Mouse (Mus musculus) cortical plate, adult 2 months (tissue): ENCODE measurements at regions not wholly inside any gene's neighbourhood (a gene's known extent, or its start where the extent isn't known, plus 50 kb on each side); places are given as distances from the start of the nearest gene placed in this dataset.

ENCODE experiments used
- CTCF ChIP-seq: fragments of 200-500 bp; IDR thresholded peaks from 2 replicates; pipeline ENCODE4 v1.5.1; 2011; ENCODE audit warnings: mild to moderate bottlenecking, control low read depth, low read length; ENCODE audit not compliant: insufficient read depth; ENCODE audit errors: extremely low read depth
- POLR2A ChIP-seq: fragments of 200-500 bp; IDR thresholded peaks from 2 replicates; pipeline ENCODE4 v1.6.1; 2011; ENCODE audit warnings: mild to moderate bottlenecking, low read length, control low read depth; ENCODE audit not compliant: insufficient read depth; ENCODE audit errors: extremely low read depth

DNA sequence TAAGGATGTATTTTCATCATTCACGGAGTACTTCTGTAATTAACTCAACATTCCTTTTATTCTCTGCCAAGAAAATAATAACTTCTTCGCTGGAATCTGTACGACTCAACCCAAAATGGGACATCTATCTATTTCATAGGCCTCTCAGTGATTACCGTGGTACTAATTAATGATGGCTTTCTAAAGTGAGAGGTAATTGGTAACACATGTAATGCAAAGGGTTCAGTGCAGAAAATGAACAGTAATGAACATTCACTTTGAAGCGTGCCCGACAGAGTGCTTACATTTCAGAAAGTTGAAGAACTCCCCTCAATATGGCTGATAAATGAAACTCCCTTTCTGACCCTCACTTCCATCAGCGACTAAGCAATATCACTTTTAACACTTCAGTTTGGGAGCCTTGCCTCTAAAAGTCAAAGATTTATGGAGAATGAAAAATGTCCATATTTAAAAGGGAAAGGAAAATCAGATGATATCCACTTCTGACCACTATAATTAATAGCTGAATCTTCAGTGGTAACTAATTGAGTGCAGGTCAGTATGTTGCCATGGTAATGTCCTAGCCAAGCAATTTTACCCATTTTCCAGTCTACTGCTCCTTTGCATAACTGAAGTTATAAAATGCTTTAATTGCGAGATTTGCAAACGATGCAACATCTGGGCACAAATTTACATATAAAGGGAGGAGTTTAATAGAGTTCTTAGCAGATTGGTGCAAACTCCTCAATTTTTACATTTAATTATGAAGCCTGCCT lies 373.9 kb upstream of the Robo2 start:
- TF ChIP-seq CTCF (no peak), POLR2A (no peak)
